Mouse (Mus musculus) heart, adult 2 months (tissue): ENCODE measurements around the gene Col25a1.

Experiments
- CTCF ChIP-seq: fragments of 200-600 bp; IDR thresholded peaks from 2 replicates; pipeline ENCODE4 v1.8.1; 2022; ENCODE audit warnings: antibody characterized with exemption, mild to moderate bottlenecking, moderate library complexity
- POLR2A ChIP-seq: fragments of 200-500 bp; IDR thresholded peaks from 2 replicates; pipeline ENCODE4 v1.6.1; 2011; ENCODE audit warnings: mild to moderate bottlenecking, low read depth, low read length, control low read depth; ENCODE audit not compliant: insufficient read depth

- TF ChIP-seq CTCF (no peak), POLR2A (no peak)
Observed at GRCm38 (mm10) chr3:130094125-130094704, 37.1 kb upstream of the Col25a1 start.
